Mouse (Mus musculus) MEL (cell line): Measurements from ENCODE around the gene Akp3. TPM values are rescaled to one million over a fixed set of nuclear protein-coding genes. Genes with fewer than 3 reads are reported as not detected.

Experiments
- DNase-seq: peaks from one replicate; pipeline ENCODE4 v3.0.0; 2011; ENCODE audit warnings: low read depth, low spot score
- H3K27ac ChIP-seq: 2 replicates; pipeline ENCODE4 v1.5.1; 2012; ENCODE audit warnings: low read depth, mild to moderate bottlenecking, control low read depth, low read length, moderate library complexity; ENCODE audit not compliant: control insufficient read depth
- H3K27me3 ChIP-seq, 2 experiments: fragments of 150-350 bp in 1 of 2; sonication (generic) in 1 of 2; 2 replicates each; pipeline ENCODE4 v1.6.1; 2012; ENCODE audit warnings: low read length in 2 of 2, mild to moderate bottlenecking in 2 of 2, improper control_type of control experiment in 1 of 2, moderate library complexity in 1 of 2; ENCODE audit not compliant: insufficient read depth in 2 of 2, control insufficient read depth in 1 of 2
- H3K36me3 ChIP-seq, 2 experiments: 2 replicates each; pipeline ENCODE4 v1.6.1; 2012 to 2014; ENCODE audit warnings: low read length in 2 of 2, improper control_type of control experiment in 1 of 2, inconsistent platforms in 1 of 2, mild to moderate bottlenecking in 1 of 2; ENCODE audit not compliant: insufficient read depth in 2 of 2, control insufficient read depth in 1 of 2
- H3K4me1 ChIP-seq, 2 experiments: fragments of 150-350 bp in 1 of 2; sonication (generic) in 1 of 2; 2 replicates each; pipeline ENCODE4 v1.6.1; 2012; ENCODE audit warnings: low read length in 2 of 2, improper control_type of control experiment in 1 of 2, mild to moderate bottlenecking in 1 of 2; ENCODE audit not compliant: insufficient read depth in 2 of 2, control insufficient read depth in 1 of 2
- H3K4me3 ChIP-seq, 2 experiments: fragments of 150-350 bp in 1 of 2; sonication (generic) in 1 of 2; 2 replicates each; pipeline ENCODE4 v1.5.1; 2012; ENCODE audit warnings: low read depth in 2 of 2, low read length in 2 of 2, mild to moderate bottlenecking in 2 of 2, moderate library complexity in 2 of 2, control low read depth in 1 of 2, improper control_type of control experiment in 1 of 2; ENCODE audit not compliant: control insufficient read depth in 1 of 2, insufficient read depth in 1 of 2
- H3K79me2 ChIP-seq: 2 replicates; pipeline ENCODE4 v1.6.1; 2012; ENCODE audit warnings: mild to moderate bottlenecking, low read length, moderate library complexity; ENCODE audit not compliant: control insufficient read depth, poor library complexity, insufficient read depth
- H3K9ac ChIP-seq: 2 replicates; pipeline ENCODE4 v1.6.1; 2012; ENCODE audit warnings: low read depth, mild to moderate bottlenecking, control low read depth, low read length, moderate library complexity; ENCODE audit not compliant: control insufficient read depth, poor library complexity, severe bottlenecking
- H3K9me3 ChIP-seq: fragments of 150-350 bp; sonication (generic); replicated peaks from 2 replicates; pipeline ENCODE4 v1.6.1; 2012; ENCODE audit warnings: mild to moderate bottlenecking, low read length, improper control_type of control experiment, moderate library complexity; ENCODE audit not compliant: insufficient read depth
- BHLHE40 ChIP-seq: IDR thresholded peaks from 2 replicates; pipeline ENCODE4 v1.6.1; 2012; ENCODE audit warnings: low read depth, mild to moderate bottlenecking, inconsistent platforms, low read length, improper control_type of control experiment, borderline replicate concordance
- CTCF ChIP-seq, 3 experiments: IDR thresholded peaks in 2 of 3; conservative IDR thresholded peaks in 1 of 3; 2 replicates each; pipeline ENCODE4 v1.5.1; 2011 to 2012; ENCODE audit warnings: low read length in 3 of 3, low read depth in 2 of 3, mild to moderate bottlenecking in 2 of 3, improper control_type of control experiment in 1 of 3, inconsistent platforms in 1 of 3, mixed read lengths in 1 of 3, moderate library complexity in 1 of 3; ENCODE audit not compliant: control insufficient read depth in 1 of 3, insufficient read depth in 1 of 3, poor library complexity in 1 of 3, severe bottlenecking in 1 of 3
- E2F4 ChIP-seq: IDR thresholded peaks from 2 replicates; pipeline ENCODE4 v1.6.1; 2011; ENCODE audit warnings: low read depth, low read length, improper control_type of control experiment, borderline replicate concordance
- GABPA ChIP-seq: IDR thresholded peaks from 2 replicates; pipeline ENCODE4 v1.6.1; 2012; ENCODE audit warnings: low read depth, mild to moderate bottlenecking, inconsistent platforms, low read length, improper control_type of control experiment, moderate library complexity
- HCFC1 ChIP-seq: IDR thresholded peaks from 2 replicates; pipeline ENCODE4 v1.6.1; 2012; ENCODE audit warnings: low read depth, mild to moderate bottlenecking, inconsistent platforms, low read length, improper control_type of control experiment, moderate library complexity
- KAT2A ChIP-seq: conservative IDR thresholded peaks from 2 replicates; pipeline ENCODE4 v1.6.1; 2012; ENCODE audit warnings: low read depth, low read length, improper control_type of control experiment, inconsistent platforms
- MAFK ChIP-seq: IDR thresholded peaks from 2 replicates; pipeline ENCODE4 v1.6.1; 2011; ENCODE audit warnings: low read depth, mild to moderate bottlenecking, low read length, improper control_type of control experiment, borderline replicate concordance
- MAX ChIP-seq: IDR thresholded peaks from 2 replicates; pipeline ENCODE4 v1.6.1; 2011; ENCODE audit warnings: low read length, improper control_type of control experiment
- MXI1 ChIP-seq: IDR thresholded peaks from 2 replicates; pipeline ENCODE4 v1.6.1; 2011; ENCODE audit warnings: mild to moderate bottlenecking, low read depth, low read length, improper control_type of control experiment
- MYC ChIP-seq: IDR thresholded peaks from 2 replicates; pipeline ENCODE4 v1.6.1; 2011; ENCODE audit warnings: low read depth, mild to moderate bottlenecking, low read length, improper control_type of control experiment, moderate library complexity
- NELFE ChIP-seq: IDR thresholded peaks from 2 replicates; pipeline ENCODE4 v1.6.1; 2011; ENCODE audit warnings: low read depth, low read length, improper control_type of control experiment
- NRF1 ChIP-seq: IDR thresholded peaks from 2 replicates; pipeline ENCODE4 v1.6.1; 2014; ENCODE audit warnings: low read depth, mild to moderate bottlenecking, inconsistent platforms, low read length, improper control_type of control experiment, moderate library complexity; ENCODE audit not compliant: poor library complexity, insufficient read depth, severe bottlenecking
- POLR2AphosphoS5 ChIP-seq: IDR thresholded peaks from 2 replicates; pipeline ENCODE4 v1.6.1; 2012; ENCODE audit warnings: low read depth, borderline replicate concordance, mild to moderate bottlenecking, inconsistent platforms, low read length, moderate library complexity, mixed read lengths
- RAD21 ChIP-seq: IDR thresholded peaks from 2 replicates; pipeline ENCODE4 v1.6.1; 2011; ENCODE audit warnings: mild to moderate bottlenecking, low read depth, low read length, improper control_type of control experiment
- RCOR1 ChIP-seq: IDR thresholded peaks from 2 replicates; pipeline ENCODE4 v1.6.1; 2012; ENCODE audit warnings: low read depth, mild to moderate bottlenecking, inconsistent platforms, low read length, improper control_type of control experiment
- SIN3A ChIP-seq: IDR thresholded peaks from 2 replicates; pipeline ENCODE4 v1.6.1; 2012; ENCODE audit warnings: low read length, improper control_type of control experiment, inconsistent platforms
- SMC3 ChIP-seq: IDR thresholded peaks from 2 replicates; pipeline ENCODE4 v1.6.1; 2011; ENCODE audit warnings: low read depth, low read length, improper control_type of control experiment
- TAL1 ChIP-seq: IDR thresholded peaks from 2 replicates; pipeline ENCODE4 v1.6.1; 2012; ENCODE audit warnings: mild to moderate bottlenecking, inconsistent platforms, low read length, moderate library complexity, mixed read lengths
- TBP ChIP-seq: IDR thresholded peaks from 2 replicates; pipeline ENCODE4 v1.8.0; 2011; ENCODE audit warnings: low read depth, low read length, improper control_type of control experiment
- TCF12 ChIP-seq: IDR thresholded peaks from 2 replicates; pipeline ENCODE4 v1.6.1; 2014; ENCODE audit warnings: low read depth, mild to moderate bottlenecking, inconsistent platforms, low read length, improper control_type of control experiment, moderate library complexity
- UBTF ChIP-seq: IDR thresholded peaks from 2 replicates; pipeline ENCODE4 v1.6.1; 2012; ENCODE audit warnings: low read depth, mild to moderate bottlenecking, inconsistent platforms, low read length, improper control_type of control experiment, moderate library complexity, borderline replicate concordance; ENCODE audit not compliant: insufficient read depth
- USF1 ChIP-seq: IDR thresholded peaks from 2 replicates; pipeline ENCODE4 v1.6.1; 2014; ENCODE audit warnings: low read depth, mild to moderate bottlenecking, inconsistent platforms, low read length, improper control_type of control experiment, moderate library complexity
- USF2 ChIP-seq, 2 experiments: IDR thresholded peaks; 2 replicates each; pipeline ENCODE4 v1.6.1; 2011 to 2012; ENCODE audit warnings: improper control_type of control experiment in 2 of 2, low read length in 2 of 2, borderline replicate concordance in 1 of 2, inconsistent platforms in 1 of 2, low read depth in 1 of 2, mild to moderate bottlenecking in 1 of 2; ENCODE audit not compliant: insufficient read depth in 1 of 2
- ZMIZ1 ChIP-seq: IDR thresholded peaks from 2 replicates; pipeline ENCODE4 v1.6.1; 2012; ENCODE audit warnings: low read depth, mild to moderate bottlenecking, inconsistent platforms, low read length, improper control_type of control experiment, moderate library complexity
- polyA plus RNA-seq, 2 experiments: library from polyadenylated mRNA; stranded (reverse) in 1 of 2; unstranded in 1 of 2; fragments of >175 nt in 1 of 2; fragments of >200 nt in 1 of 2; gene quantifications; 2 replicates each; pipeline versions ENCODE4 v1.2.1 to v1.2.4; 2012; ENCODE audit warnings: low replicate concordance in 2 of 2, low read depth in 1 of 2; ENCODE audit not compliant: insufficient read length in 2 of 2, insufficient read depth in 1 of 2, missing spikeins in 1 of 2
- total RNA-seq: library from RNA; depleted of rRNA; stranded (reverse); fragments of 300-350 nt; gene quantifications from 2 replicates; pipeline ENCODE4 v1.2.3, GENCODE M21; 2012

The Akp3 gene
- total and polyA plus RNA-seq, 3 experiments, result 0.04 TPM; not detected in 2

- H3K9me3 ChIP-seq, result no peaks in the 10 kb centered on the region
- H3K27ac ChIP-seq, result no peak overlapping the region
- no peak for TF ChIP-seq USF1
- no peak for TF ChIP-seq HCFC1
- no peak for TF ChIP-seq GABPA
- no peak for TF ChIP-seq NELFE
- no peak for TF ChIP-seq SIN3A
- TF ChIP-seq SMC3, result no peak
- no peak for TF ChIP-seq BHLHE40
- no peak for TF ChIP-seq RAD21
- TF ChIP-seq TAL1, result no peak
- TF ChIP-seq CTCF (IDR thresholded peaks at IDR 0.05 in 2 of 3, conservative IDR thresholded peaks at IDR 0.05 in 1 of 3; ENCODE audit: control insufficient read depth in 1 of 3, insufficient read depth in 1 of 3, low read depth in 2 of 3, low read length in 3 of 3, poor library complexity in 1 of 3, severe bottlenecking in 1 of 3), result no peak
- no peak for TF ChIP-seq TCF12
- no peak for TF ChIP-seq MAFK
- no peak for TF ChIP-seq USF2 (IDR thresholded peaks at IDR 0.05; ENCODE audit: borderline replicate concordance in 1 of 2, insufficient read depth in 1 of 2, low read depth in 1 of 2, low read length in 2 of 2)
- H3K4me1 ChIP-seq, result no peaks in the 10 kb centered on the region; a peak in 1 of 4 replicates
- H3K36me3 ChIP-seq, result no peaks in the 10 kb centered on the region
- no peak overlapping the region for H3K9ac ChIP-seq
- no peaks in the 10 kb centered on the region for H3K79me2 ChIP-seq
- H3K27me3 ChIP-seq, result no peaks in the 10 kb centered on the region; a peak in 1 of 4 replicates
- no peak overlapping the region for H3K4me3 ChIP-seq
- no peak for DNase-seq
Measured at GRCm38 (mm10) chr1:87103936-87104335, 20.8 kb upstream of the Akp3 start.

GRCm38 (mm10) chr1:87106536-87106935, 18.2 kb upstream of the Akp3 start:
- Histone ChIP-seq H3K79me2 (no peaks in the 10 kb centered on the region), H3K27me3 (no peaks in the 10 kb centered on the region; a peak in 1 of 4 replicates), H3K9ac (no peak overlapping the region), H3K4me1 (no peaks in the 10 kb centered on the region), H3K4me3 (no peak overlapping the region), H3K27ac (no peak overlapping the region), H3K9me3 (no peaks in the 10 kb centered on the region), H3K36me3 (peaks cover 0 to under 1% of the 10 kb centered on the region in 2 experiments; a peak in 2 of 4 replicates)
- DNase-seq, result no peak
- TF ChIP-seq E2F4, result no peak
- no peak for TF ChIP-seq USF2 (IDR thresholded peaks at IDR 0.05; ENCODE audit: borderline replicate concordance in 1 of 2, insufficient read depth in 1 of 2, low read depth in 1 of 2, low read length in 2 of 2)
- no peak for TF ChIP-seq TBP
- no peak for TF ChIP-seq MXI1
- no peak for TF ChIP-seq MAFK

- Histone ChIP-seq H3K4me3 (no peak overlapping the region), H3K4me1 (no peaks in the 10 kb centered on the region), H3K79me2 (no peaks in the 10 kb centered on the region), H3K27ac (no peak overlapping the region), H3K36me3 (peaks cover 0 to 2% of the 10 kb centered on the region in 2 experiments; a peak in 2 of 4 replicates), H3K9ac (no peak overlapping the region), H3K9me3 (no peaks in the 10 kb centered on the region), H3K27me3 (no peaks in the 10 kb centered on the region; a peak in 1 of 4 replicates)
- no peak for DNase-seq
- no peak for TF ChIP-seq MAX
- TF ChIP-seq MYC, result no peak
- TF ChIP-seq CTCF (IDR thresholded peaks at IDR 0.05 in 2 of 3, conservative IDR thresholded peaks at IDR 0.05 in 1 of 3; ENCODE audit: control insufficient read depth in 1 of 3, insufficient read depth in 1 of 3, low read depth in 2 of 3, low read length in 3 of 3, poor library complexity in 1 of 3, severe bottlenecking in 1 of 3), result no peak
- no peak for TF ChIP-seq TAL1
- TF ChIP-seq TCF12, result no peak
- TF ChIP-seq KAT2A, result no peak
- TF ChIP-seq UBTF, result no peak
- no peak for TF ChIP-seq SIN3A
- no peak for TF ChIP-seq RCOR1
- TF ChIP-seq POLR2AphosphoS5, result no peak
- TF ChIP-seq NRF1, result no peak
- no peak for TF ChIP-seq NELFE
- TF ChIP-seq ZMIZ1, result no peak
- no peak for TF ChIP-seq GABPA
- TF ChIP-seq, all 39 proteins: peak for 0
Measured at GRCm38 (mm10) chr1:87108564-87108963, 16.2 kb upstream of the Akp3 start.
